9 mouse cellular contexts compared by ENCODE assay signal in genomic region chr1:120964179-120964517, GRCm38 (mm10).
DNase-seq lines count a peak whose midpoint lies in the region; ATAC-seq lines count a peak whose summit lies in the region.
"Had no signal": no experiment of that assay in that cellular context is flagged by ENCODE, and none has a peak within 500 bp of the region (broad histone marks: within the 10 kb centered on the region; RNA-seq: fewer than 3 reads in every experiment).

No protein-coding gene starts in this region.

- 53% methylated on average over 17 of the region's 17 CpGs for WGBS in heart, embryonic 11.5 days (ENCODE audit: insufficient replicate concordance)
- WGBS in heart, embryonic 16.5 days, result 43% methylated on average over 17 of the region's 17 CpGs
- WGBS in midbrain, embryonic 10.5 days, result 56% methylated on average over 17 of the region's 17 CpGs

- H3K9ac ChIP-seq in heart, embryonic 11.5 days (ENCODE audit: low read depth, low read length), result no peak overlapping the region
- 0 out of 2 replicates have a peak overlapping the region, but pooled peaks have one; percentile 7 for H3K9ac ChIP-seq in heart, embryonic 16.5 days (ENCODE audit: low read length)

- H3K4me3 ChIP-seq in heart, embryonic 11.5 days (ENCODE audit: low read depth, low read length), result peak overlapping the region; percentile 26
- peak overlapping the region; percentile 34 for H3K4me3 ChIP-seq in heart, embryonic 16.5 days (ENCODE audit: low read length)
- peak overlapping the region; percentile 39 for H3K4me3 ChIP-seq in midbrain, embryonic 10.5 days

- no peaks in the 10 kb centered on the region for H3K4me1 ChIP-seq in heart, embryonic 11.5 days (ENCODE audit: control insufficient read depth, insufficient read depth, low read length)
- no peaks in the 10 kb centered on the region for H3K4me1 ChIP-seq in heart, embryonic 16.5 days (ENCODE audit: control insufficient read depth, insufficient read depth, low read length)
- peaks cover 33% of the 10 kb centered on the region for H3K4me1 ChIP-seq in midbrain, embryonic 10.5 days

- no peaks in the 10 kb centered on the region for H3K9me3 ChIP-seq in heart, embryonic 11.5 days (replicated peaks; ENCODE audit: control insufficient read depth, low read length)
- no peaks in the 10 kb centered on the region for H3K9me3 ChIP-seq in heart, embryonic 16.5 days (replicated peaks; ENCODE audit: control insufficient read depth, low read length)
- H3K9me3 ChIP-seq in midbrain, embryonic 10.5 days (replicated peaks), result no peaks in the 10 kb centered on the region

- no peaks in the 10 kb centered on the region for H3K27me3 ChIP-seq in heart, embryonic 11.5 days (ENCODE audit: control insufficient read depth, insufficient read depth, low read length)
- no peaks in the 10 kb centered on the region for H3K27me3 ChIP-seq in heart, embryonic 16.5 days (ENCODE audit: control insufficient read depth, insufficient read depth, low read length)
- peaks cover 86% of the 10 kb centered on the region for H3K27me3 ChIP-seq in midbrain, embryonic 10.5 days (ENCODE audit: low read depth, poor library complexity, severe bottlenecking)

- H3K4me2 ChIP-seq in heart, embryonic 11.5 days, result peak overlapping the region; percentile 58
- peak overlapping the region; percentile 49 for H3K4me2 ChIP-seq in heart, embryonic 16.5 days (ENCODE audit: low read depth, low read length)

- ATAC-seq in heart, embryonic 11.5 days (replicated peaks; ENCODE audit: insufficient number of reproducible peaks, low FRiP score, low TSS enrichment), result no peak
- no peak for ATAC-seq in heart, embryonic 16.5 days (replicated peaks; ENCODE audit: extremely low read depth, insufficient read depth, low FRiP score)

- no peak overlapping the region for H3K27ac ChIP-seq in heart, embryonic 11.5 days (ENCODE audit: low read depth, low read length)
- no peak overlapping the region for H3K27ac ChIP-seq in heart, embryonic 16.5 days (ENCODE audit: low read length)
- 0 out of 2 replicates have a peak overlapping the region, but pooled peaks have one; percentile 30 for H3K27ac ChIP-seq in midbrain, embryonic 10.5 days (replicated peaks)

- no peak for DNase-seq in heart, postnatal 4 days
- DNase-seq in Muller cell, postnatal 12 days (ENCODE audit: inconsistent ontology term), result peak; percentile 6
- DNase-seq in midbrain, embryonic 10.5 days (ENCODE audit: low spot score), result no peak
- no peak for DNase-seq in thymus, postnatal 14 days
- no peak for DNase-seq in retina, postnatal 1 day
- DNase-seq in embryo, embryonic 11 days, result no peak
- DNase-seq: thymus, postnatal 25 days had no signal

- no peaks in the 10 kb centered on the region for H3K36me3 ChIP-seq in heart, embryonic 11.5 days (ENCODE audit: control insufficient read depth, insufficient read depth, low read length)
- H3K36me3 ChIP-seq in heart, embryonic 16.5 days (ENCODE audit: control insufficient read depth, insufficient read depth), result no peaks in the 10 kb centered on the region
- H3K36me3 ChIP-seq in midbrain, embryonic 10.5 days, result no peaks in the 10 kb centered on the region
